Mouse (Mus musculus): ENCODE results near the gene Hs1bp3. TPM values are rescaled to one million over a fixed set of nuclear protein-coding genes. Genes with fewer than 3 reads are reported as not detected.

The Hs1bp3 gene
- total RNA-seq (2021), result 10 to 100 TPM; 10.2 to 10.4 TPM
- long read RNA-seq, experiment 1, partial matches to known transcripts, result 0 of 4 reads
- long read RNA-seq, experiment 1, other reads (novel, unspliced or antisense), result 1 of 4 reads
- long read RNA-seq, experiment 2, partial matches to known transcripts, result 4 of 9 reads
- long read RNA-seq, experiment 2, other reads (novel, unspliced or antisense), result 1 of 9 reads

DNA sequence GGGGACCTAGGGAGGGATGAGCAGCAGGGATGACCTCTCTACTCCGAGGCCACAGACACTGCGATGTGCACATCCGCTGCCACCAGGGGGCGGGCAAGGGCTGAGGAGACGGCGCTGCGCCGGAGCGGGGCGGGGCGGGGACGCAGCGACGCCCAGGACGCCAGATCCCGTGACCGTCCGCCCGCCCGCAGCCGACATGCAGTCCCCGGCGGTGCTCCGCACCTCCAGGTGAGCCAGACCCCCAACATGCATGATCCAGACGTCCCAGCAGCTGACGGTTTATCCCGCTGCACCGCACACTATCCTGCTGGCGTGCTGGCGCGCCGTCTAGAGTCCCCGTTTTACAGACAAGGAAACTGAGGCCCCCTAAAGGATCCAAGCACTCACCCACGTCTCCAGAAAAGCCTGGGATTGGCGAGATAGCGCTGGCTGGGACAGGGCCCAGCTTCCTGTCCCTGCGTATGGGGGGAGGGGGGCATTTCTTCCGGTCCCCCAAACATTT is at the start of gene Hs1bp3:
Gene Hs1bp3, plus strand, starts transcription at position 163 of the 502 bp plus-strand sequence.
- peak; percentile 90 to 91 for DNase-seq (ENCODE audit: low spot score in 2 of 2)

GRCm38 (mm10) chr12:8266311-8266710 is 46.9 kb upstream of the Hs1bp3 start:
- no peak for DNase-seq (ENCODE audit: low spot score in 2 of 2)

- DNase-seq (ENCODE audit: low spot score in 2 of 2), result no peak
These were observed 43.6 kb upstream of the Hs1bp3 start for GRCm38 (mm10) chr12:8269627-8270026.

GRCm38 (mm10) chr12:8271405-8271804 is 41.8 kb upstream of the Hs1bp3 start:
- no peak for DNase-seq (ENCODE audit: low spot score in 2 of 2)

DNA sequence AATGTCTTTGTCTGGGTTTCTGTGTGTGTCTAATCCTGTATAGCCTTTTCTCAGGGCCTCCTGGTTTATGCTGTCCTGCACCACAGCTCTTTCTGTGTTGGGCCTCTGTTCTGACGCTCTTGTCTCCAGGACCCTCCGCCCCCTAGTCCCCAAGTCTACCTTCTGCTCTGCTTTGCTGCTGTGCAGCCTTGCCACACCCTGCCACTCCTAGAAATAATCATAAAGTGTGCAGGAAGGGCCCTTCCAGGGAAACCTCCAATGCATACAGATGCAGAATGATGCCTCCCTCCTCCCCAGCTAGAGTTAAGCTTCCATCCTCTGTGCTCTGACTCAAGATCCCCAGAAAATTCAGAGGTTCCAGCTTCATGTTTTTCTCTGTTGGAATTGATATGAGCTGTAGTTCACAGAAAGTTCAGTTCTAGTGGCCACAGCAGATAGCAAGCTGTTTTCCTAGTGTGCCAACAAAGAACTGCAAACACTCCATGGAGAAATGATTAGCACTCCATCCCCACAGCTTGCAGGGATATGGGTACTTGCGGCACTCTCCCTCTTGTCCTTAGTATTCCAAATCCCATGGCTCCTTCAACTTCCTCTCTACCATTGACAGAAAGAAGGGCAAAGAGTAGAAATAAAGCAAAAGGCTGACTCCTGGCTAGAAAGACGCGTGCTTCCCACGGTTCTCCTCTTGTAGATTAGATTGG is 39.6 kb upstream of the Hs1bp3 start:
- DNase-seq (ENCODE audit: low spot score in 2 of 2), result no peak

GRCm38 (mm10) chr12:8275424-8275823 is 37.8 kb upstream of the Hs1bp3 start:
- no peak for DNase-seq (ENCODE audit: low spot score in 2 of 2)

DNA sequence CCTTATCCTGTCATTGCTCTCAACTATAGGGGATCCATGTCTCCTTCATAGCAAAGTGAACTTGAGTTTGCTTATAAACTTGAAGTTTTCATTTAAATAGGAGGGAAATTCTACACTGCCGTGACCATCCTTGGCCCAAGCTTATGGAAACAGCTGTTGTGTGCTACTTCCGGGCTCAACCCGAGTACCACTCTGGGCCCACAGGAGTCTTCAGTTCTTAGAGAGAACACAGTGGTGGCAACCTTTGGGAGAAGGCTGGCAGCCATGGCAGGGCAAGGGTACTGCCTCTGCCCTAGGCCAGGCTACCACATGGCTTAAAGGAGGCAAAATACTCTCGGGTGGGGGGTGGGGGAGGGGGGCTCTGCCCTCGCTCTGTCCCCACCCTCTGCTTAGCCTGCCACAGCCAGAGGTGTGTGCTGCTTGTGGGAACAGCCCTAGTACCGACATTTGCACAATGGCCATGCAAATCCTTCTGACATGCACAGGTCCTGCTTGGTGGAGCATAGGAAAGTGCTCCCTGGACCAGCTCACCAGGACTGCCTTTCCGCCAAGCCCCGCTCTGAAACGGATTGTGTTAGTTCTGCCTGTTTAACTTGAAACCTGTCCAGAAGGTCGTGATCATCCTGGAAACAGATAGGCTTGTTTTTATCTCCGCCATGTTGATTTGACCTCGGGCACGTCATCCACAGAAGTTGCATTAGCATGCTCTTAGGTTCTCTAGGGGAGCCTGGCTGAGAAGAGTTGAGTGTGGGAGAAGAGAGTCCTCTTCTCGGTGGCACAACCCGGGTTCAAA is 31.8 kb upstream of the Hs1bp3 start:
- DNase-seq (ENCODE audit: low spot score in 2 of 2), result no peak

- DNase-seq (ENCODE audit: low spot score in 2 of 2), result no peak
These were observed 25.3 kb upstream of the Hs1bp3 start for GRCm38 (mm10) chr12:8287970-8288369.

GRCm38 (mm10) chr12:8289099-8289498 is 24.1 kb upstream of the Hs1bp3 start:
- DNase-seq (ENCODE audit: low spot score in 2 of 2), result no peak

GRCm38 (mm10) chr12:8289499-8289898 is 23.7 kb upstream of the Hs1bp3 start:
- no peak for DNase-seq (ENCODE audit: low spot score in 2 of 2)

GRCm38 (mm10) chr12:8291157-8291853 is 21.9 kb upstream of the Hs1bp3 start:
- no peak for DNase-seq (ENCODE audit: low spot score in 2 of 2)

GRCm38 (mm10) chr12:8295307-8295913 is 17.8 kb upstream of the Hs1bp3 start:
- no peak for DNase-seq (ENCODE audit: low spot score in 2 of 2)

- no peak for DNase-seq (ENCODE audit: low spot score in 2 of 2)
These were observed 17.1 kb upstream of the Hs1bp3 start for GRCm38 (mm10) chr12:8296154-8296553.

DNA sequence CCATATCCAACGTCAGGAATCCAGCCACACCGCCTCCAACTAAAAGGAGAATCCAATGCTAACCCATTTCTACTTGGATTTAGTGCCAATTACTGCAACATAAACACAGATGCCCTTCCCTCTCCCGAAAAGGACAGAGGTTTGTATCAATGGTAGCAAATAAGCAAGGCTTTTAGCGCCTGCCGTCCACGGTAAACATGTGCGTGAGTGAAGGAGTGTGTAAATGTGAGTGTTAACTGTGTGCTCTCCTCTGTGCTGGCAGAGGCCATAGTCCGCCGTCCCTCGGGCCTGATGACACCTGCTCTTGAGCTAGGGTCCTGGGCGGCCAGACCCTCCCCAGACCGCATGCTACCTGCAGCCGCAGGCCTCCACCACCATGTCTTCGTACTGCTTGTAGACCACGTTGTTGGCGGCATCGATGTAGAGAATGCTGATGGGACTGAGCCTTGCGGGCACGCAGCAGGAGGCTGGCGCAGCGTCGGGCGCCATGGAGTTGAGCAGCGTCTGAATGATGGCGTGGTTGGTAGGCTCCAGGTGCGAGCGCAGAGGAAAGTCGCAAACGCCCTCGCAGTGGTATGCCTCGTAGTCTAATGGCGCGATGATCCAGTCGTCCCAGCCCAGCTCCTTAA is 15.5 kb upstream of the Hs1bp3 start:
- DNase-seq (ENCODE audit: low spot score in 2 of 2), result no peak

DNA sequence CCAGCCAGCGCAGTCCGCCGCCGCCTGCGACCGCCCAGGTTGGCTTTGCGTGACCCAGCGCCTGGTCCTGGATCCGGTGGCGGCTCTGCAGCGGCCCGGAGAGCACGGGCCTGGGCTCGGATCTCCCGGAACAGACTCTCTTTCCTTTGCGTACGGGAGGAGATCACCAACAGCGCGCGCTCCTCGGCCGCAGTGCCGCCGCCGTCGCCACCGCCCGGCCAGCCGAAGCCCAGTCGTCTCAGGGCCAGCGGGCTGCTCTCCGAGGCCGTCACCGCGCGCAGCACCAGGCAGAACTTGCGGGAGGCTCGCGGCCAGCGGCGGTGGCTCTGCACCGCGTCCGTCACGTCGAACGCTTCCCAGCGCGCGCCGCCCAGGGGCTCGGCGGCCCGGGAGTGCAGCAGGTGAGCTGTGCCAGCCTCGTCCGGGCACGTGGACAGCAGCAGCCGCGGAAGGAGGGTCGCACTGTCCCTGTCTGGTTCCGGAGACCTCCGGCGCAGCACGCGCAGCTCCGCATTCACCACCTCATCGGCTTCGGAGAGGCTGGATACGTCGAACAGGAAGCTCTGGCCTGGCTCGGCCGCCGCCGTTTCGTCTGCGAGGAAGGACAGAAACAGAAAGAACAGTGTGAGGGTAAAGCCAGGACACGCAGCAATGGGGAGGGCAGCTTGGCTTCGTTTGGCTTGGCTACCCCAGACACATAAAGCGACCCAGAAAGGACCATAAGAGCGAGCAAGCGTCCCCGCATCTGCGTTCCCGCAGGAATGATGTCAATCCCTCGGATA is 14.7 kb upstream of the Hs1bp3 start:
- DNase-seq (ENCODE audit: low spot score in 2 of 2), result no peak

DNA sequence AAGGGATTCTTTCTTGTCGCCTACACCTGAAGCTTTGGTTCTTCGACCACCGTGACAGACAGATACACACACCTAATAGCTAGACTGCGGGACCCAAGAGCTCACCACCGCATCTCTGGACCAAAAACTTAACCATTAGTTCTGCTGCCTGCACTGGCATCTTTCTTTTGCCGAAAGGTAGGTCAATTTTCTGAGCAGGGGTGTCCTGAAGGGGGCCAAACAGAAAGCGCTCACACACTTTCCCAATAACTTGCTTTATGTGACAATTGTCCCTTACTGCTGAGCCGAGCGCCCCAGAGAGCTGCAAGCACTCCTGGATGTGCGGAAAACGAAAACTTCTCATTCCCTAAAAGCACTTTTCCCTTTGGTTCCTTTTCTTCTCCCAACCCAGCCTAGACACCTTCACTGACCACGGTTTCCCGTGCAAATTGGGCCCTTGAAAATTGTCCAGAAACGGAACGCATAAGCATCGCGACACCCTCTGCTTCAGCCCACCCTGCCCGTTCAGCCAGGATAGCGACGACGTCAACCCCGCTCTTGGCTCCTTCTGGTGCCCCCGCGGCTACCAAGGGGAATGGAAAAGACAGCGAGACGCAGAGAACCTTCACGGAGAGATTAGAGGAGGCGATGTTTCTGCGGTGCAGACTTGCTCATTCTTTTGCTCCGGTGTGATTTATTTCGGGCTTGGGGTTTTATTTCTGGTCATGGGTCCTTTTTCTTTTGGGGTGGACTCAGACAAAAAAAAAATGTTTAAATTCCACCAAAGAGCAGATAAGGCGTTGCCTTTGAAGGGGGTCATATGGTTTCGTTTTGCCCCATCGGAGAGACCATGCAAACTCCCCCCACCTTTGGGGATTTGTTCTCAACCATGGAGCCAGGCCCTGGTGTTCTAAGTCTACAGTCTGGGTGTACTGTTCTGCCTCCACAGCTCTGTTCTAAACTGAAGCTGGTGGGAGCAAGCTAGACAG is 13.8 kb upstream of the Hs1bp3 start:
- DNase-seq (ENCODE audit: low spot score in 2 of 2), result no peak

- no peak for DNase-seq (ENCODE audit: low spot score in 2 of 2)
These were observed 13.1 kb upstream of the Hs1bp3 start for GRCm38 (mm10) chr12:8300111-8300480.

DNA sequence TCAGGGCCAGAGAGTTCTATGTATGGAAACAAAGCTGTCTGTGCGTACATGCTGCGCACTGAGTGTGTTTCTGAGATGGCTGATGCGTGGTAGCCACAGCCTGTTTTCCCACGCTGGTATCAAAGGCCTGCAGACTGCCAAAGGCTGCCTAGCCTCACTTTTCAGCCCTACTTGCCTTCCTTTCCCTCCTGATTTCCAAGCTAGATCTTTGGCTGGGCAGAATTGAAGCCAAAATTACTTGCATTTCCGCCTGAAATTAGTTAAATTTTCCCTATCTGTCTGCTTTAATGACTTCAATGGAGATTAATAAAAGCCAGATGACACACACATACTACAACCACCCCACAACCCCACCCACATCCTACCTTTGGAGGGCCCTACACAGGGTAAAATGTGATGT is 12.7 kb upstream of the Hs1bp3 start:
- DNase-seq (ENCODE audit: low spot score in 2 of 2), result no peak
